Mouse (Mus musculus): ENCODE measurements at regions not wholly inside any gene's neighbourhood (a gene's known extent, or its start where the extent isn't known, plus 50 kb on each side); places are given as distances from the start of the nearest gene placed in this dataset.

DNA sequence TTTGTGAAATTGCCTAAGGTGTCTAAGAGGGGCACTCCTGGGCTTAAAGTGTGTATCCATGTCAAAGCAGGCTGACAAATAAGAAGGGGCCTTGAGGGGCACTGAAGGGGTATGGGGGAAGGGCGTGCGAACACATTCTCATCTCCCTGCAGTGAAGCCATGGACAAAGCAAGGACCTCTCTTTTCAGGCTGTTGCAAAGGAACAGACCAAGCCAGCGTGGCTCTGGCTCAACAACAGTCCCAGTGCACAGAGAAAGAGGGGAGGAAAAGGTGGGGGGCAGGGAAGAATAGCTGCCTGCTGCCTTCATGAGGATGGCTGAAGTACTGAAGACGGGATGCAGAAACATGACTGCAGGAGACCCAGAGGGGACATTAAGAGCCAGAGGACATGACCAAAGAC lies 184.9 kb upstream of the Rbms3 start:
- Histone ChIP-seq H3K27me3 (ENCODE audit: control insufficient read depth, insufficient read depth, low read depth, low read length) (no peaks in the 10 kb centered on the region), H3K9me3 (ENCODE audit: control insufficient read depth, low read length) (no peaks in the 10 kb centered on the region), H3K36me3 (ENCODE audit: control insufficient read depth, insufficient read depth, low read length) (no peaks in the 10 kb centered on the region), H3K4me3 (ENCODE audit: low read length) (no peak overlapping the region), H3K9ac (ENCODE audit: low read length) (no peak overlapping the region), H3K4me1 (replicated peaks; ENCODE audit: control insufficient read depth, insufficient read depth, low read length) (peaks cover 7% of the 10 kb centered on the region), H3K4me2 (ENCODE audit: low read depth, low read length) (no peak overlapping the region), H3K27ac (ENCODE audit: low read length) (no peak overlapping the region)
- 35% methylated on average over 4 of the region's 4 CpGs for WGBS
- no peak for ATAC-seq (ENCODE audit: low read depth)

DNA sequence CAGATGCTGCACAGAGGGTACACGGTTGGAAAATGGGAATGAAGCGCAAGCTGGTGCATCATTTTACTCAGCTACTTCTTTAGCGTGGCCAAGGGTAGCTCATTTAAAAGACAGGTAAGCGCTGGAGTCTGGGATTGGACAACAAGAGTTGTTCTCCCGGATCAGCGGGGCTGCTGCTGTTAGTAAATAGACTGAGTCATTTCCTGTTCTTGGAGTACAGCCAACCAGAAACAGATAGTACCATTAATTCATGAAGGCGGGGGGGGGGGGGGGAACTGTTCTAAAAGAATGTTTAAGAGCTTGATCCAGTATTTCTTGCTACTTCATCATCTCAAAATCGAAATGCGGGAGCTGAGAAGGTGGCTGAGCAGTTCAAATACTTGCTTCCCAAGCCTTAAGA lies 183.5 kb upstream of the Rbms3 start:
- Histone ChIP-seq H3K27me3 (ENCODE audit: control insufficient read depth, insufficient read depth, low read depth, low read length) (no peaks in the 10 kb centered on the region), H3K4me2 (ENCODE audit: low read depth, low read length) (no peak overlapping the region), H3K9ac (ENCODE audit: low read length) (no peak overlapping the region), H3K4me1 (replicated peaks; ENCODE audit: control insufficient read depth, insufficient read depth, low read length) (peaks cover 7% of the 10 kb centered on the region), H3K4me3 (ENCODE audit: low read length) (no peak overlapping the region), H3K27ac (ENCODE audit: low read length) (no peak overlapping the region), H3K9me3 (ENCODE audit: control insufficient read depth, low read length) (no peaks in the 10 kb centered on the region), H3K36me3 (ENCODE audit: control insufficient read depth, insufficient read depth, low read length) (no peaks in the 10 kb centered on the region)
- WGBS: 44% methylated on average over 9 of the region's 9 CpGs
- no peak for ATAC-seq (ENCODE audit: low read depth)

DNA sequence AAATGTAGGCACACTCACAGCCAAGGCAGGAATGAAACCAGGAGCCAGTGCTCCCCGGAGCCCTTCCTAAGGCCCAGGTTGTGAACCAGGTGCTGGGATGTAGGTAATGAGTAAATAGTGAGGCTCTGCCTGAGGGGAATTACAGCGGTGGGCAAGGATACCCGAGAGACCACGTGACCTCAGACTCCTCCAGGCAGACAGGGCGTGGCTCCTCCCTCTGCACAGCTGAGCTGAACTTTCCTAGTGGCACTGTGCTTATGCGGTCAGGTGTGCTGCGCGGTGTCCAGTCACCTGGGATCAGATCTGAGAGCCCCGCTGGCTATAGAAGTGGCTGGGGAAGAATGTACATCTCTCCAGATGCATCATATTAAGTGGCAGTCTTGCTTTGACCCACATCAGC lies 176.1 kb upstream of the Rbms3 start:
- Histone ChIP-seq H3K9me3 (ENCODE audit: control insufficient read depth, low read length) (no peaks in the 10 kb centered on the region), H3K4me2 (ENCODE audit: low read depth, low read length) (no peak overlapping the region), H3K27me3 (ENCODE audit: control insufficient read depth, insufficient read depth, low read depth, low read length) (no peaks in the 10 kb centered on the region), H3K4me3 (ENCODE audit: low read length) (no peak overlapping the region), H3K9ac (ENCODE audit: low read length) (no peak overlapping the region), H3K4me1 (replicated peaks; ENCODE audit: control insufficient read depth, insufficient read depth, low read length) (no peaks in the 10 kb centered on the region), H3K27ac (ENCODE audit: low read length) (no peak overlapping the region), H3K36me3 (ENCODE audit: control insufficient read depth, insufficient read depth, low read length) (no peaks in the 10 kb centered on the region)
- ATAC-seq (ENCODE audit: low read depth): no peak
- 51% methylated on average over 9 of the region's 9 CpGs for WGBS

DNA sequence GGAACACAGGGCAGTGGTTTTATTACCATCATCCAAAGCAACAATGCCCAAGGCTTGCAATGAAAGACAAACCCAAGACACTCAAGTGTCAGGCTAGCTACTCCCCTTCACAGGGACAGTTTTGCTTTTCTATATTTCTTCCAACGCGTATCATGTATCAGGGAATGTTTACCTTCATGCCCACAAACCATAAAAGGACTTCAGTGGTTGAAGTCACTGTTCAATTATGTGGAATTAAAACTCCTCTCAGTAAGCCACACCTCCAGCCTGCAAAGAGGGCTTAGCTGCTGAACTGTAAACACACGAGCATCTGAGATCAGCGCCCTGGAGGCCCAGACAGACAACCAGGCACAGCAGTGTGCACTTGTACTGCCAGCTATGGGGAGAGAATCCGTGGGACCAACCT lies 154.5 kb upstream of the Rbms3 start:
- WGBS: 45% methylated on average over 5 of the region's 5 CpGs
- ATAC-seq (ENCODE audit: low read depth): no peak
- Histone ChIP-seq H3K36me3 (ENCODE audit: control insufficient read depth, insufficient read depth, low read length) (no peaks in the 10 kb centered on the region), H3K4me1 (replicated peaks; ENCODE audit: control insufficient read depth, insufficient read depth, low read length) (no peaks in the 10 kb centered on the region), H3K9ac (ENCODE audit: low read length) (no peak overlapping the region), H3K27me3 (ENCODE audit: control insufficient read depth, insufficient read depth, low read depth, low read length) (no peaks in the 10 kb centered on the region), H3K9me3 (ENCODE audit: control insufficient read depth, low read length) (no peaks in the 10 kb centered on the region), H3K4me2 (ENCODE audit: low read depth, low read length) (no peak overlapping the region), H3K4me3 (ENCODE audit: low read length) (no peak overlapping the region), H3K27ac (ENCODE audit: low read length) (no peak overlapping the region)

DNA sequence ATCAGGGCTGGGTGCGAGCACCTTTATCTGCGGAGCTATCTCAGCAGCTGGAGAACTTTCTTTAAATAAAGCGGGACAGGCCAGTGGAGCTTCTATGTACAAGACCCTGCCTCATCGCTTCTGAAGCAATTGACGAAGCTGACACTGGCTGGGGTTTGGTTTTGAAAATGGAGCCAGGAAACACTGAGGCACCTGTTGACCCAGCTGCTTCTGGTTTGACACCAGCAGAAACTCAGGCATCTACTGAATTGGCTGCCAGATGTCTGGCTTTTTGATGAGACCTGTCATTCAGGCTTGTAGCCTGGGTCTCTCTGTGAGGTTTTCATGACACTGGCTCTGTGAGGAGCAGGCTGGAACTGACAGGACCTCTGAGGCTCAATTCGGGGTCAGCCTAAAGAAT lies 124.9 kb upstream of the Rbms3 start:
- H3K27me3 ChIP-seq (ENCODE audit: control insufficient read depth, insufficient read depth, low read depth, low read length): no peaks in the 10 kb centered on the region
- no peak overlapping the region for H3K4me2 ChIP-seq (ENCODE audit: low read depth, low read length)
- no peaks in the 10 kb centered on the region for H3K36me3 ChIP-seq (ENCODE audit: control insufficient read depth, insufficient read depth, low read length)
- no peak overlapping the region for H3K9ac ChIP-seq (ENCODE audit: low read length)
- WGBS: 85% methylated on average over 6 of the region's 6 CpGs
- no peak for ATAC-seq (ENCODE audit: low read depth)
- H3K4me3 ChIP-seq (ENCODE audit: low read length): no peak overlapping the region
- no peaks in the 10 kb centered on the region for H3K4me1 ChIP-seq (replicated peaks; ENCODE audit: control insufficient read depth, insufficient read depth, low read length)
- no peaks in the 10 kb centered on the region for H3K9me3 ChIP-seq (ENCODE audit: control insufficient read depth, low read length)
- no peak overlapping the region for H3K27ac ChIP-seq (ENCODE audit: low read length)

DNA sequence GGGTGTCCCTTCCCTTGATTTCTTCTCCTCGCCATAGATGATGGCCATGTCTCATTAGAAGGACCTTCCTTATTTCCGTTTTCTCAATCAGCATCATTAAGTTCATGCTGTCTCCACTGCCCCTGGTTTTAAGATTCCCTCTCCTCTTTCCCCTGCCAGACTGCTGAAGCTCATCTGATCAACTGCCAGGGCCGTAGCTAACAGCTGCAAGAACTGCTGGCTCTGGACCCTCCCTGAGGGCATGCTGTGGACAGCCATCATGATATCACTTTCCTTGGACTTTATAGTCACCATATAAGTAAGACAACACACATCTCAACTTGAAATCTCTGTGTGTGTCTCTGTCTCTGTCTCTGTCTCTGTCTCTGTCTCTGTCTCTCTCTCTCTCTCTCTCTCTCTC lies 123.8 kb upstream of the Rbms3 start:
- H3K9ac ChIP-seq (ENCODE audit: low read length): no peak overlapping the region
- no peaks in the 10 kb centered on the region for H3K4me1 ChIP-seq (replicated peaks; ENCODE audit: control insufficient read depth, insufficient read depth, low read length)
- H3K36me3 ChIP-seq (ENCODE audit: control insufficient read depth, insufficient read depth, low read length): no peaks in the 10 kb centered on the region
- WGBS: 59% methylated on average over 3 of the region's 3 CpGs
- no peak overlapping the region for H3K4me2 ChIP-seq (ENCODE audit: low read depth, low read length)
- no peak overlapping the region for H3K27ac ChIP-seq (ENCODE audit: low read length)
- no peaks in the 10 kb centered on the region for H3K9me3 ChIP-seq (ENCODE audit: control insufficient read depth, low read length)
- H3K4me3 ChIP-seq (ENCODE audit: low read length): no peak overlapping the region
- ATAC-seq (ENCODE audit: low read depth): no peak
- H3K27me3 ChIP-seq (ENCODE audit: control insufficient read depth, insufficient read depth, low read depth, low read length): no peaks in the 10 kb centered on the region

DNA sequence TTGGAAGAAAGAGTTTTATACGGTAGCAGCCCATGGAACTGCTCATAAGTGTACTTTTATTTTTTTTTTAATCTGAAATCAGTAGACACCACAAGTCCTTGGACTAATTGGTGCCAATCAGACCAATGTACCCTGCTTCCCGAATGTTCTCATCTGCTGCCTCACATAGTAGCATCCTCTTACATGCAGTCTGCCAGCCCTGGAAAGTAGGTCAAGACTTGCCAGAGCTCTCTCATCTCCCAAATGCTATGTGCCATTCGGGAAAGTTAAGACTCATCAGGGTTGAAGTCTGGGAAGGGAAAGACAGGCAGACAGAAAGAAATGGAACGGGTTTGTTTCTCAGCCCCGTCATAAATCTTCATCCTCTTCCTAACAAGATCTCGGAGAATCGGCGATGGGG lies 115.2 kb upstream of the Rbms3 start:
- WGBS: 90% methylated on average over 8 of the region's 8 CpGs
- Histone ChIP-seq H3K36me3 (ENCODE audit: control insufficient read depth, insufficient read depth, low read length) (no peaks in the 10 kb centered on the region), H3K4me1 (replicated peaks; ENCODE audit: control insufficient read depth, insufficient read depth, low read length) (no peaks in the 10 kb centered on the region), H3K27me3 (ENCODE audit: control insufficient read depth, insufficient read depth, low read depth, low read length) (no peaks in the 10 kb centered on the region), H3K9me3 (ENCODE audit: control insufficient read depth, low read length) (no peaks in the 10 kb centered on the region), H3K27ac (ENCODE audit: low read length) (no peak overlapping the region), H3K4me2 (ENCODE audit: low read depth, low read length) (no peak overlapping the region), H3K4me3 (ENCODE audit: low read length) (no peak overlapping the region), H3K9ac (ENCODE audit: low read length) (no peak overlapping the region)
- no peak for ATAC-seq (ENCODE audit: low read depth)

DNA sequence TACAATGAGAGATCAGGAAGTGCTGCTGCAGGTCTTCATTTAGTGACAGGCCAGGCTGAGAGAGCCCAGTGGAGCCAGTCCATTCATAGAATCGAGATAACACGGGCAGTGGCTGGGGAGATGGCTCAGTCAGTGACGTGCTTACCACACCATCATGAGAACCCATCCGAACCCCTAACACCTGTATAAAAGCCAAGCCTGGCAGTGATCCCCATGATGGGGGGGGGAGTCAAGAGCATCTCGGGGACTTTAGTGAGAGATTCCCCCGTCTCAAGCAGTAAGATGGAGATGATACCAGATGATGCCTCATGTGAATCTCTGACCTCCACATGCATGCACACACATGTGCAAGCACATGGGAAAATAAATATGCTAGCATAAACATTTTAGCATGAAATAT lies 99.7 kb upstream of the Rbms3 start:
- 88% methylated on average over 6 of the region's 6 CpGs for WGBS

DNA sequence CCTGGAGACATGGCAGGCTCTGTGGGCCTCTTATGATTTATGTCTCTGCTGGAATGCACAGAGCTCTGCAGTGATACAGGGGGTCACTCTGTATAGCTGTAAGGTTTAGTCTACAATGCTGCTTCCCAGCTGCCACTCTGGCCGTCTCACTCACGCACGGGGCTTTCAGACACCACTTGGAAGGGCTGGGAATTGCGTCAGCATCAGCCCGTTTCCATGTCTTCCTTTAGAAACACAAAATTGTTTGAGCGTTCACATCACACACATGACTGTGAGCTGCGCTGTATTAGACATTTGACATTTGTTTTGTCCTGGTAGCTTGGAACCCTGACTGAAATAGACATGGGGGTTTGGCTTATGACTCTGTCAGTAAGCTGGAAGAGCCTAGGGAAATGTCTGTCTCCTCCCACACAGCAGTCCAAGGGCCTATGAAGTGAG lies 90.5 kb upstream of the Rbms3 start:
- Histone ChIP-seq H3K9ac (ENCODE audit: low read length) (no peak overlapping the region), H3K36me3 (ENCODE audit: control insufficient read depth, insufficient read depth, low read length) (no peaks in the 10 kb centered on the region), H3K4me3 (ENCODE audit: low read length) (no peak overlapping the region), H3K27ac (ENCODE audit: low read length) (peak overlapping the region; percentile 50), H3K9me3 (ENCODE audit: control insufficient read depth, low read length) (no peaks in the 10 kb centered on the region), H3K4me1 (replicated peaks; ENCODE audit: control insufficient read depth, insufficient read depth, low read length) (no peaks in the 10 kb centered on the region), H3K4me2 (ENCODE audit: low read depth, low read length) (no peak overlapping the region), H3K27me3 (ENCODE audit: control insufficient read depth, insufficient read depth, low read depth, low read length) (no peaks in the 10 kb centered on the region)
- 44% methylated on average over 7 of the region's 7 CpGs for WGBS
- peak; percentile 96 for ATAC-seq (ENCODE audit: low read depth)

More for the DNA sequence above, 99.7 kb upstream of the Rbms3 start:
- Histone ChIP-seq H3K9ac (ENCODE audit: low read length) (no peak overlapping the region), H3K4me1 (replicated peaks; ENCODE audit: control insufficient read depth, insufficient read depth, low read length) (no peaks in the 10 kb centered on the region), H3K9me3 (ENCODE audit: control insufficient read depth, low read length) (no peaks in the 10 kb centered on the region), H3K27me3 (ENCODE audit: control insufficient read depth, insufficient read depth, low read depth, low read length) (no peaks in the 10 kb centered on the region), H3K36me3 (ENCODE audit: control insufficient read depth, insufficient read depth, low read length) (no peaks in the 10 kb centered on the region), H3K27ac (ENCODE audit: low read length) (no peak overlapping the region), H3K4me2 (ENCODE audit: low read depth, low read length) (no peak overlapping the region), H3K4me3 (ENCODE audit: low read length) (no peak overlapping the region)
- no peak for ATAC-seq (ENCODE audit: low read depth)

DNA sequence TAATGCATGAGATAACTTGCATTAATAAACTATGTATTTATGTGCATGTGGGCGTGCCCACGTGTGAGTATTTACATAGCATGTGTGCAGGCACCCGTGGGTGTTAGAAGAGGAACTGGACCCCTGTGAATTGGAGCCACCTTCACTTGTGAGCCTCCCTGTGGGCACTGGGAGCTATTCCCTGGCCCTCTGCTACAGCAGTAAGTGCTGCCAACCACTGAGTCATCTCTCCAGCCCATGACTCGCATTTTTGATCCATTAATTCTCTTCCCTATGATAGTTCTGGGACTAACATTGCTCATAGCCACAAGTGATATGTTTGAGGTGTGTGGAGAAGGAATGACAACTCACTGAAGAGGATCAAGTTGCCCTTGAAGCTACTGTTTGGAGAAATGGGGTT lies 87.6 kb upstream of the Rbms3 start:
- Histone ChIP-seq H3K36me3 (ENCODE audit: control insufficient read depth, insufficient read depth, low read length) (no peaks in the 10 kb centered on the region), H3K4me1 (replicated peaks; ENCODE audit: control insufficient read depth, insufficient read depth, low read length) (peaks cover 4% of the 10 kb centered on the region; the same call in 1 of the 2 replicates), H3K9me3 (ENCODE audit: control insufficient read depth, low read length) (no peaks in the 10 kb centered on the region), H3K9ac (ENCODE audit: low read length) (no peak overlapping the region), H3K27me3 (ENCODE audit: control insufficient read depth, insufficient read depth, low read depth, low read length) (no peaks in the 10 kb centered on the region), H3K4me3 (ENCODE audit: low read length) (no peak overlapping the region), H3K27ac (ENCODE audit: low read length) (no peak overlapping the region), H3K4me2 (ENCODE audit: low read depth, low read length) (no peak overlapping the region)
- 74% methylated on average over 4 of the region's 4 CpGs for WGBS
- ATAC-seq (ENCODE audit: low read depth): no peak
